8 mouse cellular contexts compared by ENCODE assay signal in the genomic region with DNA sequence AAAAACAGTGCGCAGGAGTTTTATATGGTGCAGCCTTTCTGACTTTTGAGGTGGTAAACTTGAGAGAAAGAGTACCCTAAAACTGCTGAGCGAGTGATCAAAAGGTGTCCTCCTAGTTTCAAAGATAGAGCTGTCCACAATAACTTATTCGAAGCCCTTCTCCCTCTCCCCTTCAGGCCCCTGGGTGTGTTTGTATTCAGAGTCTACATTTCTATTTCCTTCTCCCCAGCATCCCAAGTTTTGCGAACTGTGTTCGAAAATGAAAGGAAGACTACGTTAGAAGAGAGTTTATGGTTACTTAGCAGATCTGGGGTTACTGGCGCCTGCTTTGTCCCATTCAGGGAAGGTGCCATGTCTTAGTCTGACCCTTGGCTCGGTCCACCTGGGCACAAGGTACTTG. TPM values are rescaled to one million over a fixed set of nuclear protein-coding genes. Genes with fewer than 3 reads are reported as not detected.
DNase-seq lines count a peak whose midpoint lies in the region; ATAC-seq and TF ChIP-seq lines count a peak whose summit lies in the region.

No protein-coding gene starts in this region.

- no peak for ATAC-seq in kidney, embryonic 16.5 days (ENCODE audit: low FRiP score, low TSS enrichment)
- ATAC-seq in hindbrain, postnatal 0 days, result no peak
- no peak for ATAC-seq in midbrain, postnatal 0 days (ENCODE audit: low FRiP score)

- peaks cover 11% of the 10 kb centered on the region; the same call in 1 of the 2 replicates for H3K4me1 ChIP-seq in kidney, embryonic 16.5 days (ENCODE audit: insufficient read depth, low read length)
- no peaks in the 10 kb centered on the region for H3K4me1 ChIP-seq in brown adipose tissue, adult 24 weeks (ENCODE audit: control insufficient read depth, insufficient read depth, insufficient read length, low read length)
- H3K4me1 ChIP-seq in hindbrain, postnatal 0 days (ENCODE audit: insufficient read depth, low read length), result peaks cover 4% of the 10 kb centered on the region; the same call in 1 of the 2 replicates
- H3K4me1 ChIP-seq in midbrain, postnatal 0 days (ENCODE audit: insufficient read depth, low read length), result 0 out of 2 replicates have a peak, but pooled peaks cover 3% of the 10 kb centered on the region

- peak overlapping the region; percentile 99 for H3K4me3 ChIP-seq in kidney, embryonic 16.5 days (ENCODE audit: low read length)
- H3K4me3 ChIP-seq in brown adipose tissue, adult 24 weeks (ENCODE audit: insufficient read depth, low read depth, low read length), result peak overlapping the region; percentile 85
- peak overlapping the region; percentile 93 for H3K4me3 ChIP-seq in hindbrain, postnatal 0 days (ENCODE audit: low read length)
- peak overlapping the region; percentile 98 for H3K4me3 ChIP-seq in midbrain, postnatal 0 days (ENCODE audit: low read depth, low read length)

- H3K27ac ChIP-seq in kidney, embryonic 16.5 days (ENCODE audit: low read length), result no peak overlapping the region
- no peak overlapping the region for H3K27ac ChIP-seq in brown adipose tissue, adult 24 weeks (replicated peaks; ENCODE audit: low read depth, low read length)
- no peak overlapping the region for H3K27ac ChIP-seq in hindbrain, postnatal 0 days
- H3K27ac ChIP-seq in midbrain, postnatal 0 days (ENCODE audit: low read depth, low read length), result no peak overlapping the region

- no peak for TF ChIP-seq CTCF in hindbrain, postnatal 0 days (IDR thresholded peaks at IDR 0.05; ENCODE audit: low read depth)
- TF ChIP-seq CTCF in midbrain, postnatal 0 days (IDR thresholded peaks at IDR 0.05), result no peak

- H3K36me3 ChIP-seq in kidney, embryonic 16.5 days (ENCODE audit: insufficient read depth, low read length), result no peaks in the 10 kb centered on the region
- no peaks in the 10 kb centered on the region for H3K36me3 ChIP-seq in hindbrain, postnatal 0 days (ENCODE audit: insufficient read depth, low read length)
- H3K36me3 ChIP-seq in midbrain, postnatal 0 days (ENCODE audit: insufficient read depth, low read length), result no peaks in the 10 kb centered on the region

- 57% methylated on average over 8 of the region's 8 CpGs for whole genome bisulfite sequencing in kidney, embryonic 16.5 days
- WGBS in hindbrain, postnatal 0 days, result 62% methylated on average over 8 of the region's 8 CpGs
- WGBS in midbrain, postnatal 0 days, result 67% methylated on average over 8 of the region's 8 CpGs

- H3K4me2 ChIP-seq in kidney, embryonic 16.5 days (replicated peaks; ENCODE audit: low read depth, low read length), result peak overlapping the region; percentile 60
- H3K4me2 ChIP-seq in hindbrain, postnatal 0 days (ENCODE audit: low read depth, low read length), result peak overlapping the region; percentile 69
- H3K4me2 ChIP-seq in midbrain, postnatal 0 days (ENCODE audit: low read depth, low read length, poor library complexity, severe bottlenecking), result peak overlapping the region; percentile 76

- H3K27me3 ChIP-seq in kidney, embryonic 16.5 days (ENCODE audit: insufficient read depth, low read length), result no peaks in the 10 kb centered on the region
- no peaks in the 10 kb centered on the region for H3K27me3 ChIP-seq in hindbrain, postnatal 0 days (ENCODE audit: insufficient read depth, low read length)
- H3K27me3 ChIP-seq in midbrain, postnatal 0 days (ENCODE audit: insufficient read depth, low read length), result no peaks in the 10 kb centered on the region

- H3K9me3 ChIP-seq in kidney, embryonic 16.5 days (ENCODE audit: low read length), result peaks cover 11% of the 10 kb centered on the region
- no peaks in the 10 kb centered on the region for H3K9me3 ChIP-seq in hindbrain, postnatal 0 days (ENCODE audit: low read length)
- no peaks in the 10 kb centered on the region for H3K9me3 ChIP-seq in midbrain, postnatal 0 days (ENCODE audit: low read length)

- peak overlapping the region; percentile 64; the same call in 1 of the 2 replicates for H3K9ac ChIP-seq in kidney, embryonic 16.5 days (replicated peaks; ENCODE audit: low read length)
- H3K9ac ChIP-seq in hindbrain, postnatal 0 days (replicated peaks; ENCODE audit: low read length), result peak overlapping the region; percentile 33; the same call in 1 of the 2 replicates
- H3K9ac ChIP-seq in midbrain, postnatal 0 days (replicated peaks; ENCODE audit: low read length, poor library complexity, severe bottlenecking), result no peak overlapping the region

- DNase-seq in kidney, postnatal 14 days, result no peak
- no peak for DNase-seq in hindbrain, postnatal 0 days (ENCODE audit: low spot score)
- DNase-seq in midbrain, postnatal 0 days (ENCODE audit: low spot score), result no peak
- DNase-seq in cerebellum, adult 8-10 months, result no peak
- DNase-seq in ovary, postnatal 14 days (ENCODE audit: low spot score), result no peak
- DNase-seq in ovary, postnatal 10 days (ENCODE audit: low spot score), result no peak

RNA-seq across cellular contexts. Expression of a gene that starts 20.0 kb away (rescaled TPM):
- polyA plus RNA-seq in kidney, embryonic 16.5 days (2015; fragmentation: Nextera tagmentation; extraction: Ambion mirVana), result 18.2 and 28.2 TPM in 2 replicates
- 15.6 and 22.2 TPM in 2 replicates for polyA plus RNA-seq in brown adipose tissue, adult 24 weeks (2012; ENCODE audit: insufficient read depth, insufficient read length, missing spikeins)
- total RNA-seq in hindbrain, postnatal 0 days (2014; rRNA removed), result not detected in 2 replicates
- polyA plus RNA-seq in hindbrain, postnatal 0 days (2015; fragmentation: Nextera tagmentation; extraction: Ambion mirVana), result 13.4 and 19.4 TPM in 2 replicates
- not detected in 2 replicates for total RNA-seq in midbrain, postnatal 0 days (2014; rRNA removed)
- polyA plus RNA-seq in midbrain, postnatal 0 days (2015; fragmentation: Nextera tagmentation; extraction: Ambion mirVana), result 9.8 and 10.8 TPM in 2 replicates

RNA-seq across cellular contexts. Expression of a gene that starts 42.4 kb away (rescaled TPM):
- polyA plus RNA-seq in kidney, embryonic 16.5 days (2015; fragmentation: Nextera tagmentation; extraction: Ambion mirVana), result 743 and 1,325 TPM in 2 replicates
- 2,899 and 4,504 TPM in 2 replicates for polyA plus RNA-seq in brown adipose tissue, adult 24 weeks (2012; ENCODE audit: insufficient read depth, insufficient read length, missing spikeins)
- 1,738 and 1,782 TPM in 2 replicates for total RNA-seq in hindbrain, postnatal 0 days (2014; rRNA removed)
- polyA plus RNA-seq in hindbrain, postnatal 0 days (2015; fragmentation: Nextera tagmentation; extraction: Ambion mirVana), result 1,873 and 1,902 TPM in 2 replicates
- total RNA-seq in midbrain, postnatal 0 days (2014; rRNA removed), result 1,613 and 1,637 TPM in 2 replicates
- 1,739 and 1,834 TPM in 2 replicates for polyA plus RNA-seq in midbrain, postnatal 0 days (2015; fragmentation: Nextera tagmentation; extraction: Ambion mirVana)
